Mouse (Mus musculus): ENCODE results near the gene Cacybp. TPM values are rescaled to one million over a fixed set of nuclear protein-coding genes. Genes with fewer than 3 reads are reported as not detected.

Gene Cacybp
- polyA plus RNA-seq, 1 experiment from 2014 or later, result 196 TPM

GRCm38 (mm10) chr1:160247473-160247872, 34.8 kb upstream of the Cacybp start:
- no peak for ATAC-seq (replicated peaks; ENCODE audit: extremely low read depth, insufficient read depth, low FRiP score)
- Histone ChIP-seq H3K9ac (ENCODE audit: low read length) (no peak overlapping the region), H3K4me2 (ENCODE audit: low read depth, low read length) (no peak overlapping the region), H3K36me3 (ENCODE audit: control insufficient read depth, insufficient read depth) (no peaks in the 10 kb centered on the region), H3K9me3 (replicated peaks; ENCODE audit: control insufficient read depth, low read length) (no peaks in the 10 kb centered on the region), H3K27ac (ENCODE audit: low read length) (no peak overlapping the region), H3K4me1 (ENCODE audit: control insufficient read depth, insufficient read depth, low read length) (peaks cover 27% of the 10 kb centered on the region), H3K4me3 (ENCODE audit: low read length) (no peak overlapping the region), H3K27me3 (ENCODE audit: control insufficient read depth, insufficient read depth, low read length) (no peaks in the 10 kb centered on the region)
- WGBS, result 83% methylated on average over 9 of the region's 9 CpGs

GRCm38 (mm10) chr1:160246844-160247243, 34.2 kb upstream of the Cacybp start:
- peak; percentile 44; the same call in 1 of the 2 replicates for ATAC-seq (replicated peaks; ENCODE audit: extremely low read depth, insufficient read depth, low FRiP score)
- H3K4me1 ChIP-seq (ENCODE audit: control insufficient read depth, insufficient read depth, low read length), result peaks cover 27% of the 10 kb centered on the region
- 39% methylated on average over 4 of the region's 4 CpGs for WGBS

GRCm38 (mm10) chr1:160245954-160246353, 33.3 kb upstream of the Cacybp start:
- no peak overlapping the region for H3K9ac ChIP-seq (ENCODE audit: low read length)
- H3K27me3 ChIP-seq (ENCODE audit: control insufficient read depth, insufficient read depth, low read length), result no peaks in the 10 kb centered on the region
- no peak overlapping the region for H3K4me2 ChIP-seq (ENCODE audit: low read depth, low read length)
- H3K9me3 ChIP-seq (replicated peaks; ENCODE audit: control insufficient read depth, low read length), result no peaks in the 10 kb centered on the region
- H3K36me3 ChIP-seq (ENCODE audit: control insufficient read depth, insufficient read depth), result no peaks in the 10 kb centered on the region
- WGBS, result 68% methylated on average over 2 of the region's 2 CpGs
- H3K27ac ChIP-seq (ENCODE audit: low read length), result no peak overlapping the region
- no peak overlapping the region for H3K4me3 ChIP-seq (ENCODE audit: low read length)
- no peak for ATAC-seq (replicated peaks; ENCODE audit: extremely low read depth, insufficient read depth, low FRiP score)
- H3K4me1 ChIP-seq (ENCODE audit: control insufficient read depth, insufficient read depth, low read length), result peaks cover 27% of the 10 kb centered on the region

More at GRCm38 (mm10) chr1:160246844-160247243, 34.2 kb upstream of the Cacybp start:
- Histone ChIP-seq H3K4me3 (ENCODE audit: low read length) (no peak overlapping the region), H3K36me3 (ENCODE audit: control insufficient read depth, insufficient read depth) (no peaks in the 10 kb centered on the region), H3K27me3 (ENCODE audit: control insufficient read depth, insufficient read depth, low read length) (no peaks in the 10 kb centered on the region), H3K9me3 (replicated peaks; ENCODE audit: control insufficient read depth, low read length) (no peaks in the 10 kb centered on the region), H3K9ac (ENCODE audit: low read length) (no peak overlapping the region), H3K4me2 (ENCODE audit: low read depth, low read length) (no peak overlapping the region), H3K27ac (ENCODE audit: low read length) (peak overlapping the region; percentile 24; the same call in 1 of the 2 replicates)

- peaks cover 16% of the 10 kb centered on the region for H3K4me1 ChIP-seq (ENCODE audit: control insufficient read depth, insufficient read depth, low read length)
- no peak for ATAC-seq (replicated peaks; ENCODE audit: extremely low read depth, insufficient read depth, low FRiP score)
- H3K4me3 ChIP-seq (ENCODE audit: low read length), result no peak overlapping the region
- 85% methylated on average over 5 of the region's 5 CpGs for WGBS
- no peak overlapping the region for H3K4me2 ChIP-seq (ENCODE audit: low read depth, low read length)
- H3K27me3 ChIP-seq (ENCODE audit: control insufficient read depth, insufficient read depth, low read length), result no peaks in the 10 kb centered on the region
- H3K27ac ChIP-seq (ENCODE audit: low read length), result no peak overlapping the region
- H3K9me3 ChIP-seq (replicated peaks; ENCODE audit: control insufficient read depth, low read length), result peaks cover 2% of the 10 kb centered on the region; the same call in 1 of the 2 replicates
- H3K36me3 ChIP-seq (ENCODE audit: control insufficient read depth, insufficient read depth), result no peaks in the 10 kb centered on the region; the same call in 1 of the 2 replicates
- no peak overlapping the region for H3K9ac ChIP-seq (ENCODE audit: low read length)
These were observed 32.0 kb upstream of the Cacybp start for GRCm38 (mm10) chr1:160244689-160245088.

GRCm38 (mm10) chr1:160240091-160240490, 27.4 kb upstream of the Cacybp start:
- no peak overlapping the region for H3K4me2 ChIP-seq (ENCODE audit: low read depth, low read length)
- peaks cover 2% of the 10 kb centered on the region; the same call in 1 of the 2 replicates for H3K9me3 ChIP-seq (replicated peaks; ENCODE audit: control insufficient read depth, low read length)
- no peak overlapping the region for H3K4me3 ChIP-seq (ENCODE audit: low read length)
- no peak overlapping the region for H3K9ac ChIP-seq (ENCODE audit: low read length)
- no peaks in the 10 kb centered on the region for H3K27me3 ChIP-seq (ENCODE audit: control insufficient read depth, insufficient read depth, low read length)
- no peak for ATAC-seq (replicated peaks; ENCODE audit: extremely low read depth, insufficient read depth, low FRiP score)
- H3K36me3 ChIP-seq (ENCODE audit: control insufficient read depth, insufficient read depth), result no peaks in the 10 kb centered on the region; the same call in 1 of the 2 replicates
- 93% methylated on average over 2 of the region's 2 CpGs for WGBS
- no peak overlapping the region for H3K27ac ChIP-seq (ENCODE audit: low read length)
- no peaks in the 10 kb centered on the region for H3K4me1 ChIP-seq (ENCODE audit: control insufficient read depth, insufficient read depth, low read length)

GRCm38 (mm10) chr1:160238852-160239443, 26.3 kb upstream of the Cacybp start:
- H3K4me3 ChIP-seq (ENCODE audit: low read length), result no peak overlapping the region
- no peak overlapping the region for H3K9ac ChIP-seq (ENCODE audit: low read length)
- H3K27me3 ChIP-seq (ENCODE audit: control insufficient read depth, insufficient read depth, low read length), result no peaks in the 10 kb centered on the region
- H3K9me3 ChIP-seq (replicated peaks; ENCODE audit: control insufficient read depth, low read length), result peaks cover 2% of the 10 kb centered on the region; the same call in 1 of the 2 replicates
- 88% methylated on average over 1 of the region's 1 CpGs for WGBS
- no peak overlapping the region for H3K27ac ChIP-seq (ENCODE audit: low read length)
- H3K4me2 ChIP-seq (ENCODE audit: low read depth, low read length), result no peak overlapping the region
- no peak for ATAC-seq (replicated peaks; ENCODE audit: extremely low read depth, insufficient read depth, low FRiP score)
- no peaks in the 10 kb centered on the region; the same call in 1 of the 2 replicates for H3K36me3 ChIP-seq (ENCODE audit: control insufficient read depth, insufficient read depth)
- H3K4me1 ChIP-seq (ENCODE audit: control insufficient read depth, insufficient read depth, low read length), result 0 out of 2 replicates have a peak, but pooled peaks cover 2% of the 10 kb centered on the region

- Histone ChIP-seq H3K36me3 (ENCODE audit: control insufficient read depth, insufficient read depth) (no peaks in the 10 kb centered on the region; the same call in 1 of the 2 replicates), H3K4me3 (ENCODE audit: low read length) (no peak overlapping the region), H3K9ac (ENCODE audit: low read length) (no peak overlapping the region), H3K9me3 (replicated peaks; ENCODE audit: control insufficient read depth, low read length) (peaks cover 2% of the 10 kb centered on the region; the same call in 1 of the 2 replicates), H3K4me2 (ENCODE audit: low read depth, low read length) (no peak overlapping the region), H3K27ac (ENCODE audit: low read length) (no peak overlapping the region), H3K27me3 (ENCODE audit: control insufficient read depth, insufficient read depth, low read length) (no peaks in the 10 kb centered on the region), H3K4me1 (ENCODE audit: control insufficient read depth, insufficient read depth, low read length) (peaks cover 5% of the 10 kb centered on the region; the same call in 1 of the 2 replicates)
- 88% methylated on average over 2 of the region's 2 CpGs for WGBS
- no peak for ATAC-seq (replicated peaks; ENCODE audit: extremely low read depth, insufficient read depth, low FRiP score)
These were observed 25.3 kb upstream of the Cacybp start for GRCm38 (mm10) chr1:160237981-160238380.

GRCm38 (mm10) chr1:160233921-160234320, 21.2 kb upstream of the Cacybp start:
- no peak for ATAC-seq (replicated peaks; ENCODE audit: extremely low read depth, insufficient read depth, low FRiP score)
- no peaks in the 10 kb centered on the region for H3K9me3 ChIP-seq (replicated peaks; ENCODE audit: control insufficient read depth, low read length)
- no peak overlapping the region for H3K4me2 ChIP-seq (ENCODE audit: low read depth, low read length)
- H3K36me3 ChIP-seq (ENCODE audit: control insufficient read depth, insufficient read depth), result no peaks in the 10 kb centered on the region
- H3K4me1 ChIP-seq (ENCODE audit: control insufficient read depth, insufficient read depth, low read length), result peaks cover 5% of the 10 kb centered on the region; the same call in 1 of the 2 replicates
- H3K27ac ChIP-seq (ENCODE audit: low read length), result peak overlapping the region; percentile 53
- no peaks in the 10 kb centered on the region for H3K27me3 ChIP-seq (ENCODE audit: control insufficient read depth, insufficient read depth, low read length)
- no peak overlapping the region for H3K9ac ChIP-seq (ENCODE audit: low read length)
- H3K4me3 ChIP-seq (ENCODE audit: low read length), result no peak overlapping the region

GRCm38 (mm10) chr1:160232113-160232512, 19.4 kb upstream of the Cacybp start:
- no peaks in the 10 kb centered on the region for H3K27me3 ChIP-seq (ENCODE audit: control insufficient read depth, insufficient read depth, low read length)
- peaks cover 5% of the 10 kb centered on the region; the same call in 1 of the 2 replicates for H3K4me1 ChIP-seq (ENCODE audit: control insufficient read depth, insufficient read depth, low read length)
- 90% methylated on average over 3 of the region's 3 CpGs for WGBS
- no peaks in the 10 kb centered on the region for H3K36me3 ChIP-seq (ENCODE audit: control insufficient read depth, insufficient read depth)
- H3K27ac ChIP-seq (ENCODE audit: low read length), result no peak overlapping the region
- no peak for ATAC-seq (replicated peaks; ENCODE audit: extremely low read depth, insufficient read depth, low FRiP score)
- H3K4me2 ChIP-seq (ENCODE audit: low read depth, low read length), result no peak overlapping the region
- no peaks in the 10 kb centered on the region for H3K9me3 ChIP-seq (replicated peaks; ENCODE audit: control insufficient read depth, low read length)
- H3K9ac ChIP-seq (ENCODE audit: low read length), result no peak overlapping the region
- no peak overlapping the region for H3K4me3 ChIP-seq (ENCODE audit: low read length)

Measured in heart, embryonic 16.5 days (tissue).